Mouse (Mus musculus): ENCODE measurements around the gene Arhgap27.

GRCm38 (mm10) chr11:103320196-103320595 is 43.3 kb downstream of the Arhgap27 start:
- TF ChIP-seq CTCF (IDR thresholded peaks at IDR 0.05; ENCODE audit: control insufficient read depth, insufficient read depth, low read length) (no peak), POLR2A (IDR thresholded peaks at IDR 0.05; ENCODE audit: borderline replicate concordance, control insufficient read depth, low read depth, low read length) (no peak)
